Mouse (Mus musculus) liver, embryonic 14.5 days (tissue): ENCODE results near the gene Gm4707.

Experiments
- CTCF ChIP-seq: IDR thresholded peaks from 2 replicates; pipeline ENCODE4 v1.5.1; 2016; ENCODE audit warnings: antibody characterized with exemption, low read depth, control low read depth
- EP300 ChIP-seq: IDR thresholded peaks from 2 replicates; pipeline ENCODE4 v1.6.1; 2016; ENCODE audit warnings: antibody characterized with exemption, low read depth

- TF ChIP-seq CTCF: no peak
- no peak for TF ChIP-seq EP300
Observed at GRCm38 (mm10) chr17:71506832-71507231, 47.1 kb upstream of the Gm4707 start.
